Mouse (Mus musculus): ENCODE data around the gene Cbarp. TPM values are rescaled to one million over a fixed set of nuclear protein-coding genes. Genes with fewer than 3 reads are reported as not detected.
"Not testable (repeated sequence)": the region's sequence is repeated elsewhere in the genome, so short reads cannot be mapped to it uniquely, and the experiment has no call there.

The Cbarp gene
- polyA plus RNA-seq, 1 experiment from 2014 or later, result 8.5 TPM

DNA sequence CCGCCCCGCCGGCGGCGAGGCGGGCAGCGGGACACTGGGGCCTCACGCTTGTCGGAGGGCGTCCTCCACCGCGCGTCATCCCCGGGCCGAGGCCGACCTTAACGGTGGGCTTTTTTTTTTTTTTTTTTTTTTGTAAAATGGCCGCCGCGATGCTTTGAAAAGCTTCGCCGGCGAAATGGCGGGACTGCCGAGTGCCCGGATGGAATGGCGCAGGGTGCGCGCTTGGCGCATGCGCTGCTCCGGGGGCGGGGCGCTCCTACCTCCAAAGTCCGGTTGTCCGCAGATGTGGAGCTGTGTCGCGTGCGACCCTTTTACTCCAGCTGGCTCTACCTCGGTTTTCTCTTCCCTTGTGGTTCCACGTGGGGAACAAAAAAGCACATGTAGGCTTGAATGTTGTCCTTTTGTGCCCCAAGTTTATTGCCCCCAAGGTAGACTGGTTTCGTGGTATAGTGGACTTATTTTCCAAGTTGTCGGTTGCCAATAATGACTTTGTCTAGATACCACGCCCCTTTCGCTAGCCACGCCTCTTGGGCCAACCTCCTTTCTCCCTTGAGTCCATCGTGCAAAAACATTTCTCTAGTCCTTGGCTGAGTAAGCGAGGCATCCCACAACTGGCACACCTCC, 27.5 kb upstream of the Cbarp start:
- peaks cover 39% of the 10 kb centered on the region for H3K36me3 ChIP-seq (replicated peaks)
- WGBS, result under 1% methylated on average over 48 of the region's 48 CpGs
- H3K27me3 ChIP-seq (replicated peaks; ENCODE audit: low read depth, poor library complexity, severe bottlenecking), result no peaks in the 10 kb centered on the region
- no peaks in the 10 kb centered on the region for H3K9me3 ChIP-seq
- peak; percentile 97 for DNase-seq (ENCODE audit: low spot score)
- H3K4me3 ChIP-seq, result peak overlapping the region; percentile 94
- H3K4me1 ChIP-seq, result peaks cover 77% of the 10 kb centered on the region
- H3K27ac ChIP-seq (replicated peaks), result peak overlapping the region; percentile 100

DNA sequence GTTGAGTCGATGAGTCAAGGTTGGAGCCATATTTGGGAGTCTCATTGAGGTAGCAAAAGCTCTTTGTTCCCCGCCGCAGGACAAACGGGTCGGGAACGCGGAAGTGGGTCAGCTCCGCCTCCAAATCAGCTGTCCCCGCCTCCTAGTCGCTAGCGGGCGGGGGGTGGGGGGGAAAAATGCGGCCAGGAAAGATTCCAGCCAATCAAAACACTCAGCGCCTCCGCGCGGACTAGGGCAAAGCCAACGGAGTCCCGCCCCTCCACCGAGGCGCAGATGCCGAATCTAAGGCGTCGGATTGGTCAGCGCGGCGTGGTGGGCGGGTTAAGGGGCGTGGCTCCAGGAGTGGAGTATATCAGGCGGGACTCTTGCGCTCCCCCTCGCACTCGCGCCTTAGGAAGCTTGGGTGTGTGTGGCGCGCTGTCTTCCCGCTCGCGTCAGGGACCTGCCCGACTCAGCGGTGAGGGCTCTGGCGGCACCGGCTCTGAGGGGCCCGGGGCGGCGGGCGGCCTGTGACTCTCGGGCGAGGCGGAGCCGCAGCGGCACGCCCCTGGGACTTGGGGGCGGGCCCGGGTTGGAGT, 26.9 kb upstream of the Cbarp start:
- Histone ChIP-seq H3K4me3 (peak overlapping the region; percentile 94), H3K27me3 (replicated peaks; ENCODE audit: low read depth, poor library complexity, severe bottlenecking) (no peaks in the 10 kb centered on the region), H3K9me3 (no peaks in the 10 kb centered on the region), H3K36me3 (replicated peaks) (peaks cover 38% of the 10 kb centered on the region), H3K4me1 (peaks cover 79% of the 10 kb centered on the region), H3K27ac (replicated peaks) (peak overlapping the region; percentile 100)
- under 1% methylated on average over 55 of the region's 55 CpGs for WGBS
- peak; percentile 99 for DNase-seq (ENCODE audit: low spot score)

DNA sequence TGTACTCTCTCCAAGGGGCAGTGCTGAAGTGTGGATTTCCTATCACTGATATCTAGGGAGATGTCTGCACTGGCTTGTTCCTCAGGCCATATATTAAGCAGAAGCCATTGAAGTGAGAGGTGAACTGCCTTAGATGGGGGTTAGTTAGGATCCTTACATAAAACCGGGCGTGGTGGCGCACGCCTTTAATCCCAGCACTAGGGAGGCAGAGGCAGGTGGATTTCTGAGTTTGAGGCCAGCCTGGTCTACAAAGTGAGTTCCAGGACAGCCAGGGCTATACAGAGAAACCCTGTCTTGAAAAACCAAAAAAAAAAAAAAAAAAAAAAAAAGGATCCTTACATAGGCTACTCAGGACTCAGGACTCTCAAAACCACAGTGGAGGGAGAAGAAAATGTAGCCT, 25.5 kb upstream of the Cbarp start:
- H3K9me3 ChIP-seq; H3K27me3 ChIP-seq (replicated peaks; ENCODE audit: low read depth, poor library complexity, severe bottlenecking); DNase-seq (ENCODE audit: low spot score): not testable (repeated sequence)
- Histone ChIP-seq H3K4me1 (peaks cover 81% of the 10 kb centered on the region), H3K27ac (replicated peaks) (peak overlapping the region; percentile 100), H3K4me3 (peak overlapping the region; percentile 94), H3K36me3 (replicated peaks) (peaks cover 24% of the 10 kb centered on the region)
- 82% methylated on average over 4 of the region's 4 CpGs for WGBS

DNA sequence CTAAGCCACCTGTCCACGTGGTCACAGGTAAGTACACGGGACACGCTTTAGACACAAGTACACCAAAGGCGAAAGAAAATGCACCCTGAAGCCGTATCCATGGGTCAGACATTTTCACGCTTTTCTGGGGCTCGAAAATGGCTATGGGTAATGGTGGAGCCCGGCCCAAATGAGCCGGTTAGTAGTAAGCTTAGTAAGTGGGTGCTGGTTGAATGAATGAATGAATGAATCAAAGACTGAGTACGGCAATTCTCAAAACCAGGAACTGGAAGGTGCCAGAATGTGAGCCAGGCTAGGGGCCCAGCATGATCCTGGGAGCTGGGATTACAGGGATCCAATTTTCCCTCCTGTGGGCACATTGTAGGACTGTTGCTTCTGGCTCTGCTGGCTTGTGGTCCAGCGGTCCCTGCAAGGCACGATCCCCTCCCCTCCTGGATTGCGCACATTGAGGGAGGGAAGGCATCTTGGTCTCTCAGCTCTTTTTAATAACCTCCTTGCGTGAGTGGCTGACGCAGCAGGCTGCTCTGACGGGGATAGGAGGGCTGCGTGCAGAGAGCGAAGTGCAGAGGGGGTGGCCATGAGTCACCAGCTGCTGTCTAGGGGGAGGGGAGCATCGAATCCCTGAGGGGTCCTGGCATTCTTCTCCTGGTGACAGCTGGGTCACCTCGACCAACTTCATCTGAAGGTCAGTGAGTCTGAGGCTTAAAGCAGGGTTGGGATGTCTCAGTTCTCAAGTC, 24.9 kb upstream of the Cbarp start, which contains the start of gene Cirbp:
Cirbp (plus strand) TSS at position 594 of the 737 bp plus-strand sequence.
- peak within 1 kb of the TSS; percentile 94 for H3K4me3 ChIP-seq
- H3K36me3 ChIP-seq (replicated peaks), result peaks cover 19% of the 10 kb centered on the region
- no peaks in the 10 kb centered on the region for H3K27me3 ChIP-seq (replicated peaks; ENCODE audit: low read depth, poor library complexity, severe bottlenecking)
- peak within 1 kb of the TSS; percentile 100 for H3K27ac ChIP-seq (replicated peaks)
- H3K4me1 ChIP-seq, result peaks cover 85% of the 10 kb centered on the region
- no peaks in the 10 kb centered on the region for H3K9me3 ChIP-seq
- DNase-seq (ENCODE audit: low spot score), result peak; percentile 51
- WGBS, result 15% methylated on average over 20 of the region's 20 CpGs

DNA sequence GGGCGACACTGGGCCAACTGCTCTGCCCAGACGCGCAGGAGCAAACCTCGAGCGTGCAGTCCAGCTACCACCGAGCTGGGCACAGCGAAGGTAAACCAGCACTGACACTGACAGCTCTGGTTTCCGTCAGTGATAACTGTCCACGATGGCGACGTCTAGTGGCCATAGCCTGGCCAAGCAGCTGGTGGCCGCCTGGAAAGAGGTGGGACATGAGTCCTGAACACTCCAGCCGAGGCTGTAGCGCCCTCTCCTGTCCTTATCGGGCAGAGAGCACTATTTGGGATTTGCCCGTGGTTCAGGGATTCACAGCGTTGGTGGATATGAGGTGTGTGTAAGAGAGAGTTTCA, 24.3 kb upstream of the Cbarp start:
- no peaks in the 10 kb centered on the region for H3K9me3 ChIP-seq
- H3K4me1 ChIP-seq, result peaks cover 85% of the 10 kb centered on the region
- H3K27ac ChIP-seq (replicated peaks), result peak overlapping the region; percentile 76
- no peaks in the 10 kb centered on the region for H3K27me3 ChIP-seq (replicated peaks; ENCODE audit: low read depth, poor library complexity, severe bottlenecking)
- H3K36me3 ChIP-seq (replicated peaks), result peaks cover 13% of the 10 kb centered on the region
- under 1% methylated on average over 17 of the region's 17 CpGs for WGBS
- peak; percentile 95 for DNase-seq (ENCODE audit: low spot score)
- peak overlapping the region; percentile 58 for H3K4me3 ChIP-seq

DNA sequence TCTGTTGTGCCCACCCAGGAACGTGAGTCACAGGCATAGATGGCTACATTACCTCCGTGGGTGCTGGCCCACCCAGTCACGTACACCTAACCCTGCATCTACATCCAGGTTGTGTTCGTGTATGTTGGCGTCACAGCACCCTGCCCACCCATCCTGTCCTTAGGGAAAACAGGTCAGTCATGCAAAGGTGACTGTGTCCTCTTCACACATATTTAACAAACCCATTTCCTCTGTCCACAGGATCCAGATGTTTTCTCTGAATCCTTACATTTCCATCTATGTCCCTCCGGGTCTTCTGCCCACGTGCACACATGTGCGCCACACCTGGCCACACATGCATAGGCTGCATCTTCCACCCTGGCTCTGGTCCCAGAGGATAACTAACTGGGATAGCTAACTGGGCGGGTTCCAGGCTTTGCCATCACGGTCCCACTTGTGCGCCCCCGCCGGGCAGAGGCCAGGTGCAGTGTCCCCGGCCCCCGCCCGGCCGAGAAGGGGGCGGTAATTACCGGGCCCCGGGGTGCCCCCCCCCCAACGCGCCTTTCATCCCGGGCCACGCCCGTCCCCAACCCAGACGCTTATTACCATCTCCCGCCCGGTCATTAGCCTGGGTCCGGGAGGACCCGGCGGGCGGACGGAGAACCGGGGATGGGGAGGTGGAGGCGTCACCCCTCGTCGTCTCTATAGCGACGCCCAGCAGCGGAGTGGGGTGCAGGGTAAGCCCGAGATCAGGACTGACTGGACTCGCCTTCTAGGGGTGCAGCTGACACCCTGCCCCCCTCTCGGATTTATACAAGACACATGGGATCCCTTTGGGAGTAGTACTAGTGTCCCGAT, 23.7 kb upstream of the Cbarp start:
- H3K4me1 ChIP-seq, result peaks cover 86% of the 10 kb centered on the region
- WGBS, result 9% methylated on average over 44 of the region's 44 CpGs
- peaks cover 7% of the 10 kb centered on the region for H3K36me3 ChIP-seq (replicated peaks)
- H3K9me3 ChIP-seq, result no peaks in the 10 kb centered on the region
- peak overlapping the region; percentile 58 for H3K4me3 ChIP-seq
- H3K27ac ChIP-seq (replicated peaks), result peak overlapping the region; percentile 76
- DNase-seq (ENCODE audit: low spot score), result no peak
- no peaks in the 10 kb centered on the region for H3K27me3 ChIP-seq (replicated peaks; ENCODE audit: low read depth, poor library complexity, severe bottlenecking)

DNA sequence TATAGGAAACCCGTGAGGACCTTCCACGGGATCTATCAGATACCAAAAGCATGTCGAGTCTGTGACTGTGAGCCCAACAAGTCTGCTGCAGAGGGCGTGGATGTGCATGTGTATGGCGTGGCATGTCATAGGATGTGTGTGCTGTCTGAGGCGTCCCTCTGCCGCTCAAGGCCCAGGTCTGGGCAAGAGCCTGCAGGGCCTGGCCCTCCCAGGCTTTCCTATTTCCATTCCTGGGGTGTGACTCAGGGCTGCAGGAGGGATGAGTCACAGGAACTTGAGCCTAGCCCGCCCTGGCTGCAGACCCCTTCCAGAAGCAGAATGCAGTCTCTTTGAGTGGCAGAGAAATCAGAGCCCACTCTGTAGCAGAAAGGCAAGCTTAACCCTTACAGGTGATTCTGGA, 23.1 kb upstream of the Cbarp start:
- WGBS, result 74% methylated on average over 8 of the region's 8 CpGs
- Histone ChIP-seq H3K27me3 (replicated peaks; ENCODE audit: low read depth, poor library complexity, severe bottlenecking) (no peaks in the 10 kb centered on the region), H3K36me3 (replicated peaks) (peaks cover 2% of the 10 kb centered on the region; the same call in 1 of the 2 replicates), H3K4me3 (peak overlapping the region; percentile 58), H3K27ac (replicated peaks) (0 out of 2 replicates have a peak overlapping the region, but pooled peaks have one; percentile 12), H3K4me1 (peaks cover 86% of the 10 kb centered on the region), H3K9me3 (no peaks in the 10 kb centered on the region)
- DNase-seq (ENCODE audit: low spot score), result no peak

DNA sequence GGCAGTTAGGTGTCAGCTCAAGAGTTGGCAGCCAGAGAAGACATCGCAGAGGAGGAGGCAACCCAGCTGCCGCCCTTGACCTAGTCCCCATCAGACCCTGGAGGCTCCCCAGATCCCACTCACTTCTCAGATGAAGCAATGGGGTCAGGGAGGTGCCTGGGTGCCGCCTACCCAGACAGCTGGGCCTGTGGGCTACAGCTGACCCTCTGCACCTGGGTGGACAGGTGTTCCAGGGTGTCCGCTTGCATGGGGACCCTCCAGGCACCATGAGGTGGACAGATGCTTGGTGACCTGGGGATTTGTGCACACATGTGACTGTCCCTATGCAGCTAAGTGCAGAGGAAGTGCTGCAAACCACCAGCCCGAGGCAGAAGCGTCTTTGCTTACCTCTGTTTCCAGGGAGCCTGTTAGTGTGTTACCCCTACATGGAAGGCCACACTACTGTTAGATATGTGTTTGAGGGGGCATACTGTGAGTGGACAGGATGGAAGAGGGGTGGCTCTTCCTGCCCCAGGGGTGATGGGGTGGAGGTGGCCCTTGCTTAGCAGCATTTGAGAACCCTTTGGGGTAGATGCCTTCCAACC, 22.2 kb upstream of the Cbarp start:
- DNase-seq (ENCODE audit: low spot score), result no peak
- Histone ChIP-seq H3K36me3 (replicated peaks) (peaks cover 10% of the 10 kb centered on the region; the same call in 1 of the 2 replicates), H3K27ac (replicated peaks) (peak overlapping the region; percentile 94), H3K27me3 (replicated peaks; ENCODE audit: low read depth, poor library complexity, severe bottlenecking) (no peaks in the 10 kb centered on the region), H3K9me3 (no peaks in the 10 kb centered on the region), H3K4me1 (peaks cover 92% of the 10 kb centered on the region), H3K4me3 (peak overlapping the region; percentile 59)
- WGBS, result 57% methylated on average over 6 of the region's 6 CpGs

DNA sequence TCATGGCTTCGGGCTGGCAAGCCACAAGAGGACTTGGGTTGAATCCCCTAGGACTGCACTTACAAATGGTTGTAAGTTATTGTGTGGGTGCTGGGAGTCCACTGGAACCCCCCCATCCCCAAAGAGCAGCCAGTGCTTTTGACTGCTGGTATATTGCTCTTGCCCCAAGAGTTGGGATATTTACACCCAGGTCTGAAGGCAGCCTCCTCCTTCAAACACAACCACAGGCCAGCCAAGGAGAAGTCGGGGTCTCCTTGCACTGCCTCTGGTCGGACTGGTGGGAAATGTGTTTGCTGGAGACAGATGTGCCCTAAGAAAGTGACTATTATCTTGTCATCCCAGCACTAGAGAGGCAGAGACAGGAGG, 21.6 kb upstream of the Cbarp start:
- H3K36me3 ChIP-seq (replicated peaks), result peaks cover 15% of the 10 kb centered on the region
- no peaks in the 10 kb centered on the region for H3K9me3 ChIP-seq
- no peaks in the 10 kb centered on the region for H3K27me3 ChIP-seq (replicated peaks; ENCODE audit: low read depth, poor library complexity, severe bottlenecking)
- H3K4me1 ChIP-seq, result peaks cover 98% of the 10 kb centered on the region
- 68% methylated on average over 3 of the region's 3 CpGs for WGBS
- H3K27ac ChIP-seq (replicated peaks), result peak overlapping the region; percentile 94
- DNase-seq (ENCODE audit: low spot score), result no peak
- peak overlapping the region; percentile 59 for H3K4me3 ChIP-seq

DNA sequence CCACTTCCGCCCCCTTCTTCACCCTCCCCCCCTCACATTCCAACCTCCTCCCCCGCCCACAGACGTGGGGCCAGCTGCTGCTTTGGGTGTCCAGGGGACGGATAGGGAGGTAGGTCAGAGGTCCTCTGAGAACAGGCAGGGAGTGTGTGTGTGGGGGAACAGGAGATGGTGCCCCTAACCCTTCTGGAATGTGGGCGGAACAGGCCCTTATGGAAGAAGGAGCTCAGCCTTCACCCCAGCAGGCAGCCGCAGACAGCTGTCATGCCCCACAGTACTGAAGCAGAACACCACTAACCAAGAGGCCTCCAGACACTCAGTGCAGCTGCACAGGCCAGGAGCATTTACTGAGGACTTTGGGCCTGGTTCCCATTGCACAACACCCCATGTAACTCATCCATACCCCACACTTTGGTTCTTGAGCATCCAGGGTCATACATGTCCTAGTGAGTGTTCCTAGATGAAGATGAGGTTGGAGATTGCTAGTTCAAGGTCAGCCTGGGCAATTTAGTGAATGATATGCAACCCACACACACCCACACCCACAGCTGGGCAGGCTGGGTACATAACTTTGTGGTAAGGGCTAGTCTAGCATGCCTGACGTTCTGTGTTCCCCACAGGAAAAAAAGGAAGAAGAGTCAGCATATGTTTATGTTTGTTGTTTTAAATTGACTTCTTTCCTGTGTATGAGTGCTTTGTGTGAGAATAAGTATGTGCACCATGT, 21.0 kb upstream of the Cbarp start:
- DNase-seq (ENCODE audit: low spot score), result peak; percentile 79
- 6% methylated on average over 7 of the region's 7 CpGs for WGBS
- peak overlapping the region; percentile 94 for H3K27ac ChIP-seq (replicated peaks)
- H3K4me3 ChIP-seq, result peak overlapping the region; percentile 59
- no peaks in the 10 kb centered on the region for H3K27me3 ChIP-seq (replicated peaks; ENCODE audit: low read depth, poor library complexity, severe bottlenecking)
- peaks cover 20% of the 10 kb centered on the region for H3K36me3 ChIP-seq (replicated peaks)
- H3K4me1 ChIP-seq, result peaks cover 98% of the 10 kb centered on the region
- H3K9me3 ChIP-seq, result no peaks in the 10 kb centered on the region

DNA sequence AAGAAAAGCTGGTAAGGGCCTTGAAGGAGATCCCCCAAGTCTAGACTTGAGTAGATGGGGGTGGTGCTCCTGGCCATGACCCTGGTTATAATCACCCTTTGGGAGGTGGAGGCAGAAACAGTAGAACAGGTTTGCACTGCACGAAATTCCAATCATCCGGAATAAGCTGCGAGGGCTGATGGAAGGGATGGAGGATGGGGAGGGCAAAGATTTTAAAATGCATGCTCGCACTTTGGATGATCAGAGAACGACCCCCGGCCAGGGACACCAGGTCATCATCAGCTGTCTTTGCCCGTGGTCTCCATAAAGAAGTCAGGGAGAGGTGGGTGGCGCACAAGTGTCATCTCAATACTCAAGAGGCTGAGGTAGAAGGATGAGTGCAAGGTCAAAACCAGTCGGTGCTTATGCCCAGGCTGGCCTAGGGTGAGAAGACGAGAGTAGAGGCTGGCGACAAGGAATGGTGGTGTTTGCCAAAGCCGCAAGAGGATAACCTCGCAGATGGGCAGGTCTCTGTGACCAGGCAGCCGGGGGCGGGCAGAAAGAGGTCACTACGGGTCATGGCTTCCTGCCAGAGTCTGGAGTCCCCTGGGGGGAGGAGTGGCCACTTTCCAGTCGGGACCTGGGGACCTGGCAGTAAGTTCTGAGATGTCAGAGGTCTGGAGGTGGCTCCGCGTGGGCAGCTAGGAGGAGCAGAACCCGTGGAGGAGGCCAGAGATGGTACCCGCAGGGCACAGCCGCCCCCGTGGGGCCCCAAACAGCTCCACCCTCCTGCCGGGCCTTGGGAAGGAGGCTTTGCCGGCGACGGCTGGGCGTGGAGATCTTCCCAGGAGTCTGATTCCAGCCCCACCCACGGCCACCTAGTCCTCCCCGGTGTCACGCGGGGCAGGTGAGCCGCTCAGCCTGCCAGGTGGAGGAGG, 20.1 kb upstream of the Cbarp start:
- 1% methylated on average over 33 of the region's 33 CpGs for WGBS
- peaks cover 30% of the 10 kb centered on the region for H3K36me3 ChIP-seq (replicated peaks)
- H3K4me3 ChIP-seq, result peak overlapping the region; percentile 59
- peaks cover 99% of the 10 kb centered on the region for H3K4me1 ChIP-seq
- H3K27me3 ChIP-seq (replicated peaks; ENCODE audit: low read depth, poor library complexity, severe bottlenecking), result no peaks in the 10 kb centered on the region
- no peaks in the 10 kb centered on the region for H3K9me3 ChIP-seq
- DNase-seq (ENCODE audit: low spot score), result peak; percentile 83
- peak overlapping the region; percentile 94 for H3K27ac ChIP-seq (replicated peaks)

Data from embryonic facial prominence, embryonic 10.5 days (tissue).